Mouse (Mus musculus): ENCODE results near the gene 1700024B05Rik. TPM values are rescaled to one million over a fixed set of nuclear protein-coding genes. Genes with fewer than 3 reads are reported as not detected.
"Not testable (repeated sequence)": the region's sequence is repeated elsewhere in the genome, so short reads cannot be mapped to it uniquely, and the experiment has no call there.

The 1700024B05Rik gene
- polyA plus RNA-seq (2016; fragmentation: Nextera tagmentation; extraction: Ambion mirVana), result not detected in 2 replicates

DNA sequence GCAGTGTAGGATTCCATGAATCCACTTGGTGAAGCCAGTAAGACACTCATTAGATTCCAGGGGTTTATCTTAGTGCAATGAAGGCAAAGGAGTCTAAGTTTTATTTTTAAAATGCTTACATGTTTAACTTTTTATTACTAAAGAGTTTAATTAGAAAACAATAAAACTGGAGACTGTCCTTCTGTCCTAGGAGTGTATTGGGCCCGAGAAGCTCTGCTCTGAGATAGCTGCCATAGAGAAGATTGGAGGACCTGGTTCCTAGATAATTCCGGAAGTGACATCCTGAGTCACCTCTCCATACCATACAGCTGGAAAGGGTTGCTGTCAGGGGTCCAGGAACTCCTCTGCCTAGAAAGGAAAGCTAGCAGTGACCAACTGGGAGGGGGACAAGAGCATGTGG is at the start of gene 1700024B05Rik:
Gene 1700024B05Rik (plus strand): TSS at position 301 of the 400 bp plus-strand sequence.
- H3K4me1 ChIP-seq; H3K9ac ChIP-seq; H3K9me3 ChIP-seq; H3K27ac ChIP-seq; H3K27me3 ChIP-seq (replicated peaks); H3K4me2 ChIP-seq (replicated peaks); H3K4me3 ChIP-seq; H3K36me3 ChIP-seq; ATAC-seq (ENCODE audit: low FRiP score, low read depth): not testable (repeated sequence)
- 84% methylated on average over 2 of the region's 2 CpGs for WGBS

DNA sequence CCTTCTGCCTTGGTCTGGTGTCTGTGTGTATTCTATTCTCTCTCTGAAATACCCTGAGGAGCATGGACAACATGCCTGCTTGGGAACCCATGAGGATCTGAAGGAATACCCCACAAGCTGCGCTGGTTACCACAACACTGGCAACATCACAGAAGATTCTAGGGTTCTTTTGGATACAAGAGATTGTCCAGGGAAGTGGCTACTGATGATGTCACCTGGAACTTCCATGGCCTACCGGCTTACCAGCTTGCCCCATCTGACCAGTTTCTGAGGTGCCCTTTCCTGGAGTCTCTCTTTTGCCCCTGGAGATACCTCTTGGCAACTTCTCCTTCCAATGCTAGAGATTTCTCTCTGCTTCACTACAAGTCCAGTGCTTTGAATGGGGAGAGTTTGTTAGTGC is 36.6 kb upstream of the 1700024B05Rik start, which contains the start of gene Gm7980:
Gene Gm7980 (minus strand): TSS at position 101 of the 400 bp plus-strand sequence.
- H3K27ac ChIP-seq, H3K4me3 ChIP-seq: not testable (repeated sequence)
- no CpG with 5 or more reads among the region's 2 CpGs for WGBS

DNA sequence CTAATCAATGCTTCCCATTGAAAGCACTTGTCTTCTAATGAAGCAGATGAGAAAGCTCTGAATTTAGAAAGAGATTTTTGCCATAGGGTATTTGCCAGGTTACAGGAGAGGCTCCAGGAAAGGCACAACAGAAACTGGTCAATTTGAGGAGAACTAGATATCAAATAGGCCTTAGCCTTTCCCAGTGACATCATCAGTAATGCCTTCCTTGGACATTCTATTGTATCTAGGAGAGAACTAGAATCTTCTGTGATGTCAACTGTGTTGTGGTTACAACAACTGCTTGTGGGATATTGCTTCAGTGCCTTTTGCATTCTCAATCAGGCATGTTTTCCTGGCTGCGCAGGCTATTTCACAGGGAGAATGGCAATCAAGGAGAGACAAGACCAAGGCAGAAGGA is 19.1 kb upstream of the 1700024B05Rik start, which contains the start of gene 1700049E17Rik1:
Gene 1700049E17Rik1 (plus strand): TSS at position 301 of the 400 bp plus-strand sequence.
- not testable (repeated sequence) for H3K9ac ChIP-seq; H3K27me3 ChIP-seq (replicated peaks); H3K4me3 ChIP-seq; H3K4me2 ChIP-seq (replicated peaks); H3K9me3 ChIP-seq; H3K36me3 ChIP-seq; H3K27ac ChIP-seq; H3K4me1 ChIP-seq; ATAC-seq (ENCODE audit: low FRiP score, low read depth)
- no CpG with 5 or more reads among the region's 1 CpGs for WGBS

More for the DNA sequence above, 36.6 kb upstream of the 1700024B05Rik start, which contains the start of gene Gm7980:
- H3K4me1 ChIP-seq; ATAC-seq (ENCODE audit: low FRiP score, low read depth); H3K36me3 ChIP-seq; H3K27me3 ChIP-seq (replicated peaks); H3K9me3 ChIP-seq; H3K9ac ChIP-seq; H3K4me2 ChIP-seq (replicated peaks): not testable (repeated sequence)

DNA sequence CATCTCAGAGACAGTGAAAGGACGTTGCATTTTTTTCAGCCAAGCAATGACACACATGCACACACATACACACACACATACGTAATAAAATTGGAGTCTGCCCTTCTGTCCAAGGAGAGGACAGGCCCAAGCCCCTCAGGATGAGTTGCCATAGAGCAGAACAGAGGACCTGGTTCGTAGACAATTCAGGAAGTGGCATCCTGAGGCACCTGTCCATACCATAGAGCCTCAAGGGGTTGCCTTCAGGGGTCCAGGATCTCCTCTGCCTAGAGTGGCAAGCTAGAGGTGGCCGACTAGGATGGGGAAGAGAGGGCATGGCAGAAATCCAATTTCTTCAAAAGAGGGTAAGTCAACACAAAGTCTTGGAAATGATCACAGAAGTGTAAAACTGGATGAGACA is 20.3 kb downstream of the 1700024B05Rik start:
- not testable (repeated sequence) for H3K9ac ChIP-seq; H3K4me2 ChIP-seq (replicated peaks)
- WGBS, result 73% methylated on average over 4 of the region's 4 CpGs

DNA sequence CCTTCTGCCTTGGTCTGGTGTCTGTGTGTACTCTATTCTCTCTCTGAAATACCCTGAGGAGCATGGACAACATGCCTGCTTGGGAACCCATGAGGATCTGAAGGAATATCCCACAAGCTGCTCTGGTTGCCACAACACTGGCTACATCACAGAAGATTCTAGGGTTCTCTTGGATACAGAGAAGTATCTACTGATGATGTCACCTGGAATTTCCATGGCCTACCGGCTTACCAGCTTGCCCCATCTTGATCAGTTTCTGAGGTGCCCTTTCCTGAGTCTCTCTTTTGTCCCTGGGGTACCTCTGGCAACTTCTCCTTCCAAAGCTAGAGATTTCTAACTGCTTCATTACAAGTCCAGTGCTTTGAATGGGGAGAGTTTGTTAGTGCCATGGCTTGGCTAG is 24.0 kb downstream of the 1700024B05Rik start, which contains the start of gene Gm6401:
Gene Gm6401 (minus strand): TSS at position 101 of the 400 bp plus-strand sequence.
- H3K4me2 ChIP-seq (replicated peaks); H3K9ac ChIP-seq; H3K4me1 ChIP-seq; H3K36me3 ChIP-seq; H3K4me3 ChIP-seq; H3K27me3 ChIP-seq (replicated peaks); ATAC-seq (ENCODE audit: low FRiP score, low read depth); H3K9me3 ChIP-seq; H3K27ac ChIP-seq: not testable (repeated sequence)
- WGBS, result 83% methylated on average over 1 of the region's 1 CpGs

More for the DNA sequence above, 20.3 kb downstream of the 1700024B05Rik start:
- H3K9me3 ChIP-seq; H3K27ac ChIP-seq; H3K36me3 ChIP-seq; H3K4me3 ChIP-seq; H3K4me1 ChIP-seq; ATAC-seq (ENCODE audit: low FRiP score, low read depth); H3K27me3 ChIP-seq (replicated peaks): not testable (repeated sequence)

DNA sequence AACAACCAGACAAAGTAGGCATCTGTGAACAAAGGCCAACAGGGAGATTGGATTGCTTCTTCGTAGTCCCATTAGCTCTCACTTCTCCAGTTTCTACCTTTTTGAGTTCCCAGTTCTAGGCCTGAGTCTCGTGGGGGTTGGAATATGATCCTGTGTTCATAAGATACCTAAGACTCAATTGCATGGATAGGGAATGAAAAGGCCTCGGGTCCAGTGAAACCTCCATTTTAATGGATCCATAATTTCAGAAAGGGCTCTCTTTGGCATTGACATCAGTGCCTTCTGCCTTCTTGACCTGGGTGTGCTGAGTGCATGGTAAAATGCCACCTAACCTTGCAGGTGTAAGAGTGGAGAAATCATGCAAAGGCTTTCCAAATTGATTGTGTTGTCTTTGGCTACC is 24.8 kb downstream of the 1700024B05Rik start:
- WGBS, result 80% methylated on average over 3 of the region's 3 CpGs
- not testable (repeated sequence) for H3K27ac ChIP-seq; H3K4me2 ChIP-seq (replicated peaks); H3K4me3 ChIP-seq; H3K9ac ChIP-seq; H3K4me1 ChIP-seq; H3K9me3 ChIP-seq; H3K27me3 ChIP-seq (replicated peaks); ATAC-seq (ENCODE audit: low FRiP score, low read depth); H3K36me3 ChIP-seq

DNA sequence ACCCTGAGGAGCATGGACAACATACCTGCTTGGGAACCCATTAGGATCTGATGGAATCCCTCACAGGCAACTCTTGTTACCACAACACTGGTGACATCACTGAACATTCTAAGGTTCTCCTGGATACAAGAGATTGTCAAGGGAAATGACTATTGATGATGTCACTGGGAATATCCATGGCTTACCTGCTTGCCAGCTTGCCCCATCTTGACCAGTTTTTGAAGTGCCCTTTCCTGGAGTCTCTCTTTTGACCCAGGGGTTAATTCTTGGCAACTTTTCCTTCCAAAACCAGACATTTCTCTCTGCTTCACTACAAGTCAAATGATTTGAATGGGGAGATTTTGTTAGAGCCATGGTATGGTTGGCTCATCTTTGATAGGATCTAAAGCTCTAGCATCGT is 39.4 kb downstream of the 1700024B05Rik start, which contains the start of gene Gm3543:
Gene Gm3543 (minus strand): TSS at position 101 of the 400 bp plus-strand sequence.
- H3K9ac ChIP-seq; H3K4me2 ChIP-seq (replicated peaks); H3K27me3 ChIP-seq (replicated peaks); H3K4me1 ChIP-seq; H3K27ac ChIP-seq; H3K4me3 ChIP-seq; H3K9me3 ChIP-seq; H3K36me3 ChIP-seq; ATAC-seq (ENCODE audit: low FRiP score, low read depth): not testable (repeated sequence)
- WGBS, result 92% methylated on average over 1 of the region's 1 CpGs

Other genes with a start within 250 kb of the 1700024B05Rik start
- not detected in 2 replicates for gene Gm8068, start 242.1 kb upstream of the 1700024B05Rik start, polyA plus RNA-seq (2016; fragmentation: Nextera tagmentation; extraction: Ambion mirVana)
- not detected in 2 replicates for gene Gm7929, start 193.4 kb upstream of the 1700024B05Rik start, polyA plus RNA-seq (2016; fragmentation: Nextera tagmentation; extraction: Ambion mirVana)
- gene Gm47189, start 171.6 kb upstream of the 1700024B05Rik start, polyA plus RNA-seq (2016; fragmentation: Nextera tagmentation; extraction: Ambion mirVana), result not detected in 2 replicates
- not detected in 2 replicates for gene Gm7980, start 36.7 kb upstream of the 1700024B05Rik start, polyA plus RNA-seq (2016; fragmentation: Nextera tagmentation; extraction: Ambion mirVana)
- gene 1700049E17Rik1, start 19.0 kb upstream of the 1700024B05Rik start, polyA plus RNA-seq (2016; fragmentation: Nextera tagmentation; extraction: Ambion mirVana), result not detected in 2 replicates
- gene Gm6401, start 23.9 kb downstream of the 1700024B05Rik start, polyA plus RNA-seq (2016; fragmentation: Nextera tagmentation; extraction: Ambion mirVana), result not detected in 2 replicates
- not detected in 2 replicates for gene Gm3543, start 39.3 kb downstream of the 1700024B05Rik start, polyA plus RNA-seq (2016; fragmentation: Nextera tagmentation; extraction: Ambion mirVana)
- not detected in 2 replicates for gene Gm7951, start 173.4 kb downstream of the 1700024B05Rik start, polyA plus RNA-seq (2016; fragmentation: Nextera tagmentation; extraction: Ambion mirVana)
- gene Gm17027, start 218.6 kb downstream of the 1700024B05Rik start, polyA plus RNA-seq (2016; fragmentation: Nextera tagmentation; extraction: Ambion mirVana), result not detected in 2 replicates
- not detected in 2 replicates for gene Gm3573, start 246.8 kb downstream of the 1700024B05Rik start, polyA plus RNA-seq (2016; fragmentation: Nextera tagmentation; extraction: Ambion mirVana)

Data from neural tube, embryonic 12.5 days (tissue).